Mouse (Mus musculus) MEL (cell line): ENCODE measurements around the gene Cfap161.

Experiments
- CTCF ChIP-seq, 3 experiments: IDR thresholded peaks in 2 of 3; conservative IDR thresholded peaks in 1 of 3; 2 replicates each; pipeline ENCODE4 v1.5.1; 2011 to 2012; ENCODE audit warnings: low read length in 3 of 3, low read depth in 2 of 3, mild to moderate bottlenecking in 2 of 3, improper control_type of control experiment in 1 of 3, inconsistent platforms in 1 of 3, mixed read lengths in 1 of 3, moderate library complexity in 1 of 3; ENCODE audit not compliant: control insufficient read depth in 1 of 3, insufficient read depth in 1 of 3, poor library complexity in 1 of 3, severe bottlenecking in 1 of 3
- E2F4 ChIP-seq: IDR thresholded peaks from 2 replicates; pipeline ENCODE4 v1.6.1; 2011; ENCODE audit warnings: low read depth, low read length, improper control_type of control experiment, borderline replicate concordance
- EP300 ChIP-seq, 2 experiments: IDR thresholded peaks; 2 replicates each; pipeline ENCODE4 v1.6.1; 2011; ENCODE audit warnings: improper control_type of control experiment in 2 of 2, low read length in 2 of 2, low read depth in 1 of 2, mild to moderate bottlenecking in 1 of 2
- GABPA ChIP-seq: IDR thresholded peaks from 2 replicates; pipeline ENCODE4 v1.6.1; 2012; ENCODE audit warnings: low read depth, mild to moderate bottlenecking, inconsistent platforms, low read length, improper control_type of control experiment, moderate library complexity
- MXI1 ChIP-seq: IDR thresholded peaks from 2 replicates; pipeline ENCODE4 v1.6.1; 2011; ENCODE audit warnings: mild to moderate bottlenecking, low read depth, low read length, improper control_type of control experiment
- MYC ChIP-seq: IDR thresholded peaks from 2 replicates; pipeline ENCODE4 v1.6.1; 2011; ENCODE audit warnings: low read depth, mild to moderate bottlenecking, low read length, improper control_type of control experiment, moderate library complexity
- NELFE ChIP-seq: IDR thresholded peaks from 2 replicates; pipeline ENCODE4 v1.6.1; 2011; ENCODE audit warnings: low read depth, low read length, improper control_type of control experiment
- POLR2A ChIP-seq, 2 experiments: IDR thresholded peaks; 2 replicates each; pipeline ENCODE4 v1.6.1; 2011 to 2012; ENCODE audit warnings: low read length in 2 of 2, mild to moderate bottlenecking in 2 of 2, control low read depth in 1 of 2, improper control_type of control experiment in 1 of 2, low read depth in 1 of 2, moderate library complexity in 1 of 2; ENCODE audit not compliant: control insufficient read depth in 1 of 2, insufficient read depth in 1 of 2, poor library complexity in 1 of 2
- RCOR1 ChIP-seq: IDR thresholded peaks from 2 replicates; pipeline ENCODE4 v1.6.1; 2012; ENCODE audit warnings: low read depth, mild to moderate bottlenecking, inconsistent platforms, low read length, improper control_type of control experiment
- SIN3A ChIP-seq: IDR thresholded peaks from 2 replicates; pipeline ENCODE4 v1.6.1; 2012; ENCODE audit warnings: low read length, improper control_type of control experiment, inconsistent platforms
- ZC3H11A ChIP-seq: IDR thresholded peaks from 2 replicates; pipeline ENCODE4 v1.6.1; 2012; ENCODE audit warnings: low read depth, mild to moderate bottlenecking, inconsistent platforms, low read length, improper control_type of control experiment

- no peak for TF ChIP-seq GABPA
- TF ChIP-seq E2F4 = no peak
- TF ChIP-seq CTCF (IDR thresholded peaks at IDR 0.05 in 2 of 3, conservative IDR thresholded peaks at IDR 0.05 in 1 of 3; ENCODE audit: control insufficient read depth in 1 of 3, insufficient read depth in 1 of 3, low read depth in 2 of 3, low read length in 3 of 3, poor library complexity in 1 of 3, severe bottlenecking in 1 of 3) = no peak
- no peak for TF ChIP-seq POLR2A (IDR thresholded peaks at IDR 0.05; ENCODE audit: control insufficient read depth in 1 of 2, insufficient read depth in 1 of 2, low read depth in 1 of 2, low read length in 2 of 2, poor library complexity in 1 of 2)
- no peak for TF ChIP-seq EP300 (IDR thresholded peaks at IDR 0.05; ENCODE audit: low read depth in 1 of 2, low read length in 2 of 2)
- TF ChIP-seq RCOR1 = no peak
- no peak for TF ChIP-seq NELFE
- no peak for TF ChIP-seq ZC3H11A
- TF ChIP-seq SIN3A = no peak
- no peak for TF ChIP-seq MYC
- TF ChIP-seq MXI1 = no peak
Observed at GRCm38 (mm10) chr7:83810141-83811100, 15.7 kb upstream of the Cfap161 start.
